Mouse (Mus musculus) forebrain, postnatal 0 days (tissue): ENCODE data around the gene Siah1a. TPM values are rescaled to one million over a fixed set of nuclear protein-coding genes. Genes with fewer than 3 reads are reported as not detected.

Source experiments
- ATAC-seq: fragments of 200-750 bp; cut with Nextera tagmentation; 2 replicates; pipeline ENCODE4 v1.8.0; 2017; ENCODE audit warnings: mild to moderate bottlenecking, moderate library complexity
- DNase-seq: peaks from one replicate; pipeline ENCODE4 v3.0.0-alpha.2; 2015
- H3K27ac ChIP-seq: fragments of 300-500 bp; sonication (generic); 2 replicates; pipeline ENCODE4 v1.5.1; 2014; ENCODE audit warnings: low read depth, mild to moderate bottlenecking, antibody characterized with exemption, low read length, moderate library complexity, mixed read lengths
- H3K27me3 ChIP-seq: fragments of 300-500 bp; sonication (generic); 2 replicates; pipeline ENCODE4 v1.6.1; 2014; ENCODE audit warnings: mild to moderate bottlenecking, low read length, mixed read lengths; ENCODE audit not compliant: insufficient read depth
- H3K36me3 ChIP-seq: fragments of 300-500 bp; sonication (generic); 2 replicates; pipeline ENCODE4 v1.6.1; 2014; ENCODE audit warnings: mild to moderate bottlenecking, moderate library complexity; ENCODE audit not compliant: insufficient read depth
- H3K4me1 ChIP-seq: fragments of 300-500 bp; sonication (generic); 2 replicates; pipeline ENCODE4 v1.6.1; 2014; ENCODE audit warnings: antibody characterized with exemption; ENCODE audit not compliant: insufficient read depth
- H3K4me2 ChIP-seq: fragments of 300-500 bp; sonication (generic); 2 replicates; pipeline ENCODE4 v1.6.1; 2014; ENCODE audit warnings: low read depth, mild to moderate bottlenecking, moderate library complexity
- H3K4me3 ChIP-seq: fragments of 300-500 bp; sonication (generic); 2 replicates; pipeline ENCODE4 v1.5.1; 2014; ENCODE audit warnings: low read depth, low read length, mixed read lengths
- H3K9ac ChIP-seq: fragments of 300-500 bp; sonication (generic); 2 replicates; pipeline ENCODE4 v1.6.1; 2014; ENCODE audit warnings: mild to moderate bottlenecking
- H3K9me3 ChIP-seq: fragments of 300-500 bp; sonication (generic); 2 replicates; pipeline ENCODE4 v1.6.1; 2016; ENCODE audit warnings: low read length
- CTCF ChIP-seq: sonication (generic); IDR thresholded peaks from 2 replicates; pipeline ENCODE4 v1.5.1; 2016; ENCODE audit warnings: antibody characterized with exemption, control low read depth, low read depth
- WGBS: fragments of 180-500 bp; shearing (Covaris S2); extraction: QIAGEN DNeasy Blood & Tissue Kit; methylation state at CpG from one replicate; pipeline ENCODE4 v1.1.7; 2014; 5-methylcytosine and 5-hydroxymethylcytosine counted together
- polyA plus RNA-seq: library from polyadenylated mRNA; unstranded; fragments of >200 nt; fragmentation: Nextera tagmentation; extraction: Ambion mirVana; gene quantifications from 2 replicates; pipeline ENCODE4 v1.2.1, GENCODE M21; 2015
- total RNA-seq: library from RNA; depleted of rRNA; stranded (reverse); fragments of >200 nt; gene quantifications from 2 replicates; pipeline ENCODE4 v1.2.3, GENCODE M21; 2014

Siah1a gene
- total and polyA plus RNA-seq, 2 experiments from 2014 or later, result 87.3 to 101 TPM

DNA sequence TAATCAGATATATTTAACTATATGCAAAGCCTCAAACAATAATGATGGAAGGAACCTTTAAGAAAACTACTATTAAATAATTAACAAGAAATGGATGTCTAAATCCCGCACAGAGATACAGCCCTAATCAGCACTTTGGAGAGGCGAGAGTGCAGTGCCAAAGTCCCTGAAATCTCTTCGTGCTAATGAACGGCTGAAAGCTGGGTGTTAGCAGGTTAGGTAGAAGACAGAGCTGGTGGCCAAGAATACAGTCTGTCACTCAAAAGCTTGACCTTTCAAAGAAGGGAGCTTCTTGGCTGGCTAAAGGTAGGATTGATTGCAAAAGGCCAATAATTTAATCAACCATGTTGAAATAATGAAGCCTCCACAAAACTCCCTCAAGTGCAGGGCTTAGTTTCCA, 11.6 kb downstream of the Siah1a start:
- H3K36me3 ChIP-seq, result no peaks in the 10 kb centered on the region
- H3K4me3 ChIP-seq, result no peak overlapping the region
- WGBS, result 33% methylated on average over 4 of the region's 4 CpGs
- peaks cover 13% of the 10 kb centered on the region; the same call in 1 of the 2 replicates for H3K4me1 ChIP-seq
- H3K27ac ChIP-seq, result no peak overlapping the region
- TF ChIP-seq CTCF, result no peak
- DNase-seq (no peak), ATAC-seq (no peak)
- H3K27me3 ChIP-seq, result no peaks in the 10 kb centered on the region
- H3K4me2 ChIP-seq, result no peak overlapping the region
- no peaks in the 10 kb centered on the region for H3K9me3 ChIP-seq
- H3K9ac ChIP-seq, result no peak overlapping the region

GRCm38 (mm10) chr8:86730860-86731259, 14.9 kb downstream of the Siah1a start:
- DNase-seq, result no peak
- 85% methylated on average over 1 of the region's 1 CpGs for WGBS
- H3K27ac ChIP-seq, result no peak overlapping the region

DNA sequence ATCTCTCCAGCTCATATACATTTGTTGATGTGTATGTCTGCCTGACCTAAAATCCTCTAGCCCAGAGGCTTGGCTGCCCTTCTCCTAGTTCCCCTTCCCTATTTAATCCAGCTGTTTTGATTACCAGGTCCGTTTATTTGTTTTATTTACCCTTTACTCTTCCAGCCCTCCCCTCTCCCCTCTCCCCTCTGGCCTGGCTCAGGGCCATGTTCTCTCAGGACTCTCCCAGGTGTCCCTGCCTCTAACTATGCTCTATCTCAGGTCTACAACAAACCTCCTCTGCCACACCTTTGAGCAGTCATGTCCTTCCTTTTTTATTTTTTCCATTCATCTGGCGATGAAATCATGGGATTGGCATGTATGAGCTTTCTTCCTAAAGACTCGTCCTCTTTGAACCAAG, 15.4 kb downstream of the Siah1a start:
- no peak for ATAC-seq
- Histone ChIP-seq H3K4me2 (no peak overlapping the region), H3K27me3 (no peaks in the 10 kb centered on the region), H3K27ac (no peak overlapping the region), H3K36me3 (0 out of 2 replicates have a peak, but pooled peaks cover 5% of the 10 kb centered on the region), H3K9ac (no peak overlapping the region), H3K4me3 (no peak overlapping the region), H3K9me3 (no peaks in the 10 kb centered on the region), H3K4me1 (peaks cover 18% of the 10 kb centered on the region)
- 39% methylated on average over 3 of the region's 3 CpGs for WGBS
- DNase-seq, result no peak
- no peak for TF ChIP-seq CTCF

More at GRCm38 (mm10) chr8:86730860-86731259, 14.9 kb downstream of the Siah1a start:
- Histone ChIP-seq H3K4me1 (peaks cover 18% of the 10 kb centered on the region), H3K9me3 (no peaks in the 10 kb centered on the region), H3K4me2 (no peak overlapping the region), H3K4me3 (no peak overlapping the region), H3K27me3 (no peaks in the 10 kb centered on the region), H3K9ac (no peak overlapping the region), H3K36me3 (0 out of 2 replicates have a peak, but pooled peaks cover 5% of the 10 kb centered on the region)
- ATAC-seq, result no peak
- TF ChIP-seq CTCF, result no peak

DNA sequence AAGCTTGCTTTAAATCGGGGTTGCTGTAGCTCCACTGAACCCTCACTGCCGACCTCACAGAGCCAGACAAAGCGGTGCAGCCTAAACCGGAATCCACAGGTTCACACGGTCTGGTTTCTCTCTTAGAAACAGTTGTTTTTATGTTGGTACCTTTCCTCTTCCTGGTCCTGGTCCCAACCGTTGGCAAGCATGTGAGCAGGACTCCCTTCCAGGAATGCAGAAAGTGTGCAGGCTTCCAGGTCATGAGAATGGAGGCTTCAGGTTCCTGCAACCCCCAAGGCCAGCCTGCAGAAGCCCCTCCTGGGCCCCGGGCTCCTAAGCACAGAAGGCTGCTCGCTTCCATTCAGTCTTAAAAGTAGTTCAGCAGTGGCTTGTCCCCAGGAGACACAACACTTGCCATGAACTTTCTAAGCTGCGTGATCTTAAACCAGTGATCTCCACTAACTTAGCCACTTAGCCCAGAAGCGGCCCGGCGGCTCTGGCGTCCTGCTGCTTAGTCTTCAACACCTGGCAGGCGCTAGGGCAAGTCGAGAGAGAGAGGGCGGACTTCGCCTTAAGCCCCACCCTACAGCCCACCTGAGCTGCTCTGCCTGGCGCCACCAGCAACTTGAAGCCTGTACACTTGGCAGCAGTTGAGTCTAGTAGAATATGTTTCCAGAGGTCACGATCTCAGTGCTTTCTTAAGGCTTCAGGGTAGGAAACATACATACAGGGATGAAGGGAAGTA, 17.3 kb downstream of the Siah1a start:
- ATAC-seq, result no peak
- WGBS, result 69% methylated on average over 19 of the region's 19 CpGs
- no peak overlapping the region for H3K27ac ChIP-seq
- H3K4me1 ChIP-seq, result peaks cover 18% of the 10 kb centered on the region
- DNase-seq, result no peak
- H3K4me3 ChIP-seq, result no peak overlapping the region
- H3K4me2 ChIP-seq, result no peak overlapping the region
- H3K9me3 ChIP-seq, result no peaks in the 10 kb centered on the region
- no peak overlapping the region for H3K9ac ChIP-seq
- no peaks in the 10 kb centered on the region for H3K27me3 ChIP-seq
- TF ChIP-seq CTCF, result no peak
- 0 out of 2 replicates have a peak, but pooled peaks cover 5% of the 10 kb centered on the region for H3K36me3 ChIP-seq

DNA sequence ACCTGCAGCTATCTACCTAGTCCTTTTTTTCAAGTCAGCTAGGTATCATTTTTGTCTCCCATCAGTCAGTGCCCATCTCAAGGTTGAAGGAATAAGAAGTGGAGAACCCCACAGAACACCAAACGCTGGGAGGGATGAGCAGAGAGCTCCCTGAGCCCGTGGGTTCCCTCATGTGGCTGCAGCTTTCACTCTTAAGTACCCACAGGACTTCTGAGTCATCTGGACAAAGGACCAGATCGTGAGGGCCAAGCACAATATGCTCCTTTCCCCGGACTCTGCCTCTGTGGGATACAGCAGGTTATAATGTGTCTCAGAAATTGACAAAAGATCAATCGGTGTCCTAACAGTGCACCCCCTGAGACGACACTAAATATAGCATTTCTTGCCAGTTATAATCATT, 18.8 kb downstream of the Siah1a start:
- H3K27me3 ChIP-seq, result no peaks in the 10 kb centered on the region
- DNase-seq, result no peak
- peaks cover 18% of the 10 kb centered on the region for H3K4me1 ChIP-seq
- no peak for ATAC-seq
- no peak overlapping the region for H3K9ac ChIP-seq
- no peak overlapping the region for H3K27ac ChIP-seq
- H3K36me3 ChIP-seq, result 0 out of 2 replicates have a peak, but pooled peaks cover 5% of the 10 kb centered on the region
- H3K4me3 ChIP-seq, result no peak overlapping the region
- H3K4me2 ChIP-seq, result no peak overlapping the region
- 56% methylated on average over 6 of the region's 6 CpGs for WGBS
- no peaks in the 10 kb centered on the region for H3K9me3 ChIP-seq
- no peak for TF ChIP-seq CTCF

DNA sequence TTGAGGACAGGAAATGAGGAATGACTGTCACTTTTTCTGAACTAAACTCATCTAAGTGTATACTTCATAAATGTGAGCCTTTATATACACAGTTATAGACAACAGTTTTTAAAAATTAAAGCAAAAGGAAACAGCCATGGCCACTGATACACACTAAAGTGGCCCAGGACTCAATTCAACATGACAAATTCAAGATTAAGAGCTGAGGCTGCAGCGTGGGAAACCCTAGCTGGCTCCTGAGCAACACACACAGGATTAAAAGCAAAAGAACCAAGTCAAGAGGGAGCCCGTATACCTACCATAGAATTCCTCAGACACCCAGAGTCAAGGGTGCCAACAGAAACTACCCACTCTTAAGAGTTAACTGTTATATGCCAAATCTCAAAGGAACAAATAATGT, 24.2 kb downstream of the Siah1a start:
- WGBS, result 89% methylated on average over 2 of the region's 2 CpGs
- no peak for ATAC-seq

GRCm38 (mm10) chr8:86720756-86721459, 24.8 kb downstream of the Siah1a start:
- no peak for ATAC-seq
- Histone ChIP-seq H3K36me3 (0 out of 2 replicates have a peak, but pooled peaks cover 4% of the 10 kb centered on the region), H3K9ac (no peak overlapping the region), H3K9me3 (no peaks in the 10 kb centered on the region), H3K27me3 (no peaks in the 10 kb centered on the region), H3K4me1 (no peaks in the 10 kb centered on the region), H3K4me3 (no peak overlapping the region), H3K27ac (no peak overlapping the region), H3K4me2 (no peak overlapping the region)
- DNase-seq, result no peak
- WGBS, result 94% methylated on average over 6 of the region's 6 CpGs
- TF ChIP-seq CTCF, result 0 out of 2 replicates have a peak, but pooled peaks have one; percentile 21

More for the DNA sequence above, 24.2 kb downstream of the Siah1a start:
- DNase-seq, result no peak
- Histone ChIP-seq H3K27ac (no peak overlapping the region), H3K27me3 (no peaks in the 10 kb centered on the region), H3K4me1 (no peaks in the 10 kb centered on the region), H3K36me3 (0 out of 2 replicates have a peak, but pooled peaks cover 4% of the 10 kb centered on the region), H3K4me3 (no peak overlapping the region), H3K9me3 (no peaks in the 10 kb centered on the region), H3K9ac (no peak overlapping the region), H3K4me2 (no peak overlapping the region)
- TF ChIP-seq CTCF, result no peak
